Mouse (Mus musculus): ENCODE results near the gene Apbb1ip.

- TF ChIP-seq POLR2A (IDR thresholded peaks at IDR 0.05; ENCODE audit: low read depth, low read length): no peak
- no peak for TF ChIP-seq CTCF (IDR thresholded peaks at IDR 0.05; ENCODE audit: extremely low read depth, insufficient read length, insufficient replicate concordance, low read depth, low read length)
These were observed 140.5 kb downstream of the Apbb1ip start for GRCm38 (mm10) chr2:22914421-22914820.

Data from small intestine, adult 2 months (tissue).